ENCODE assay signal across 24 mouse cellular contexts in the genomic region with DNA sequence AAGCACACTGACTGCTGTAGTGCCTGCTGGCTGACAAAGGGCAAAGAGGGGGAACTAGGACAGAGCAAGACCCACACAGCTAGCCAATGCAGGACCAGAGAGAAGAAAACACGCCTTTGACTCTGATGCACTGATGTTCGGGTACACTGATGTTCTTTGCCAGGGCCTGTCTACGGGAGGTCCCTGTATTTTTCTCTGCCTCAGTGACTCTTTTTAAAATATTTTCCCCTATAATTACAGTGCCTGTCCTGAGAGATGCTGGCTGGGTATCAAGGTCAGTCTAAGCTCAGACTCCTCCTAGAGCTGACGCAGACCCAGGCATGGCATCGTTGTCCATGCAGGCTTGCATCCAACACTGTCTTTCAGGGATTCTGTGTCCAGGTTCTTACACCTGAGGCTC. TPM values are rescaled to one million over a fixed set of nuclear protein-coding genes. Genes with fewer than 3 reads are reported as not detected.
A peak's percentile ranks its signal among the peaks of the same experiment; 100 is the strongest.
DNase-seq lines count a peak whose midpoint lies in the region; TF ChIP-seq lines count a peak whose summit lies in the region.
"Had no signal": no experiment of that assay in that cellular context is flagged by ENCODE, and none has a peak within 500 bp of the region (broad histone marks: within the 10 kb centered on the region; RNA-seq: fewer than 3 reads in every experiment).

No protein-coding gene starts in this region.

- H3K9ac ChIP-seq in heart, adult 2 months (ENCODE audit: low read depth, low read length) = no peak overlapping the region
- H3K9ac ChIP-seq: embryonic facial prominence, embryonic 15.5 days; forebrain, embryonic 13.5 days; hindbrain, embryonic 14.5 days; liver, embryonic 12.5 days; liver, postnatal 0 days; neural tube, embryonic 13.5 days; stomach, embryonic 15.5 days had no signal

- no peak overlapping the region for H3K4me3 ChIP-seq in heart, embryonic 10.5 days
- H3K4me3 ChIP-seq in heart, adult 2 months = no peak overlapping the region
- H3K4me3 ChIP-seq: embryonic facial prominence, embryonic 10.5 days; embryonic facial prominence, embryonic 15.5 days; forebrain, embryonic 13.5 days; left cerebral cortex, adult 2 months; liver, embryonic 12.5 days; neural tube, embryonic 13.5 days; stomach, embryonic 15.5 days had no signal

- H3K27ac ChIP-seq in heart, embryonic 10.5 days = no peak overlapping the region
- no peak overlapping the region for H3K27ac ChIP-seq in heart, adult 2 months
- H3K27ac ChIP-seq: embryonic facial prominence, embryonic 10.5 days; embryonic facial prominence, embryonic 15.5 days; forebrain, embryonic 13.5 days; hindbrain, embryonic 14.5 days; left cerebral cortex, adult 2 months; liver, embryonic 12.5 days; neural tube, embryonic 13.5 days; stomach, embryonic 15.5 days had no signal

- no peaks in the 10 kb centered on the region for H3K79me2 ChIP-seq in heart, adult 2 months (replicated peaks; ENCODE audit: control insufficient read depth, insufficient read depth, low read length)

- no peak for TF ChIP-seq CTCF in heart, adult 2 months (IDR thresholded peaks at IDR 0.05)

- peaks cover 19% of the 10 kb centered on the region for H3K4me1 ChIP-seq in heart, embryonic 10.5 days
- no peaks in the 10 kb centered on the region for H3K4me1 ChIP-seq in heart, adult 2 months (ENCODE audit: control insufficient read depth, insufficient read depth, low read length)
- H3K4me1 ChIP-seq: liver, embryonic 12.5 days; neural tube, embryonic 13.5 days; stomach, embryonic 15.5 days had no signal

- intact Hi-C loops in heart, adult 2 months (cut with DNase I) = no loop called here

- no peaks in the 10 kb centered on the region for H3K36me3 ChIP-seq in heart, embryonic 10.5 days
- no peaks in the 10 kb centered on the region for H3K36me3 ChIP-seq in heart, adult 2 months (ENCODE audit: control insufficient read depth, insufficient read depth, low read length)
- H3K36me3 ChIP-seq: embryonic facial prominence, embryonic 10.5 days; embryonic facial prominence, embryonic 15.5 days; liver, embryonic 12.5 days; neural tube, embryonic 13.5 days; stomach, embryonic 15.5 days had no signal

- WGBS in heart, embryonic 10.5 days = 85% methylated on average over 5 of the region's 5 CpGs
- 77% methylated on average over 5 of the region's 5 CpGs for WGBS in heart, adult 2 months

- H3K9me3 ChIP-seq in heart, embryonic 10.5 days = no peaks in the 10 kb centered on the region
- H3K9me3 ChIP-seq: embryonic facial prominence, embryonic 10.5 days; embryonic facial prominence, embryonic 15.5 days; forebrain, embryonic 13.5 days; liver, embryonic 12.5 days; neural tube, embryonic 13.5 days; stomach, embryonic 15.5 days had no signal

- H3K27me3 ChIP-seq in heart, embryonic 10.5 days (ENCODE audit: insufficient read depth, poor library complexity, severe bottlenecking) = no peaks in the 10 kb centered on the region
- no peaks in the 10 kb centered on the region for H3K27me3 ChIP-seq in heart, adult 2 months (ENCODE audit: control insufficient read depth, insufficient read depth, low read length)
- H3K27me3 ChIP-seq: CH12.LX; embryonic facial prominence, embryonic 15.5 days; forebrain, embryonic 13.5 days; liver, embryonic 12.5 days; neural tube, embryonic 13.5 days; stomach, embryonic 15.5 days had no signal

- DNase-seq in adrenal gland, adult 2 months = peak; percentile 13
- DNase-seq in adrenal gland, postnatal 4 days (ENCODE audit: low spot score in 2 of 2) = no peak
- DNase-seq in cerebellum, adult 9-10 months = peak; percentile 6
- DNase-seq in cerebellum, postnatal 4 days (ENCODE audit: low spot score in 2 of 2) = no peak
- DNase-seq in heart, embryonic 10.5 days (ENCODE audit: low spot score) = peak; percentile 58
- DNase-seq in heart, adult 2 months = no peak
- peak; percentile 42 for DNase-seq in retina, embryonic 14.5 days (ENCODE audit: low spot score)
- no peak for DNase-seq in layer of hippocampus, adult 9-10 months (ENCODE audit: low spot score)
- DNase-seq: gastrocnemius, postnatal 10 days; heart, postnatal 4 days; kidney, adult 11 months; kidney, postnatal 14 days; liver, postnatal 0 days; lung, postnatal 36 days; right cerebral cortex, postnatal 25 days had no signal

- TF ChIP-seq POLR2A in heart, adult 2 months (IDR thresholded peaks at IDR 0.05; ENCODE audit: insufficient read depth, low read depth, low read length) = no peak

- no peak for TF ChIP-seq EP300 in heart, adult 2 months (IDR thresholded peaks at IDR 0.05; ENCODE audit: insufficient read depth, low read depth, low read length)

RNA-seq across cellular contexts. Expression of a gene that starts 59.1 kb away (rescaled TPM):
- 10 to 100 TPM; 19.6 to 38.1 TPM for total RNA-seq in adrenal gland, adult 2 months (2021)
- polyA plus RNA-seq in adrenal gland, adult 2 months (2012; rRNA removed) = 3.5 and 4.3 TPM in 2 replicates
- total RNA-seq in adrenal gland, postnatal 4 days (2021) = 10 to 100 TPM; 17.9 to 19.7 TPM
- 56.7 and 61.8 TPM in 2 replicates for polyA plus RNA-seq in heart, embryonic 10.5 days (2016; fragmentation: Nextera tagmentation; extraction: Ambion mirVana)
- total RNA-seq in heart, adult 2 months (2021) = 1 to 10 TPM; 4.4 to 6.6 TPM
- 2.6 and 4.5 TPM in 2 replicates for polyA plus RNA-seq in heart, adult 2 months (2012; rRNA removed)

RNA-seq across cellular contexts. Expression of a gene that starts 59.3 kb away (rescaled TPM):
- 1 to 10 TPM; 3.4 to 3.5 TPM for total RNA-seq in adrenal gland, adult 2 months (2021)
- polyA plus RNA-seq in adrenal gland, adult 2 months (2012; rRNA removed) = 0.08 and 0.12 TPM in 2 replicates
- 1 to 10 TPM; 4.7 to 6.1 TPM for total RNA-seq in adrenal gland, postnatal 4 days (2021)
- polyA plus RNA-seq in heart, embryonic 10.5 days (2016; fragmentation: Nextera tagmentation; extraction: Ambion mirVana) = 2.7 and 3.1 TPM in 2 replicates
- total RNA-seq in heart, adult 2 months (2021) = 1 to 10 TPM in 1 of 2 experiments, under 1 TPM in 1; 0.97 to 1.1 TPM
- 0.23 TPM in 2 replicates for polyA plus RNA-seq in heart, adult 2 months (2012; rRNA removed)

Comparison
In these comparisons a context has a peak if more than half of its experiments do, and no peak if none do; other contexts are left out.
1. DNase-seq: peak in adrenal gland, adult 2 months (single experiment), cerebellum, adult 9-10 months (single experiment), heart, embryonic 10.5 days (single experiment) and retina, embryonic 14.5 days (single experiment); none in adrenal gland, postnatal 4 days (0 of 2), cerebellum, postnatal 4 days (0 of 2), heart, adult 2 months (0 of 2) and layer of hippocampus, adult 9-10 months (single experiment).